Mouse (Mus musculus): ENCODE measurements around the gene Chd9. TPM values are rescaled to one million over a fixed set of nuclear protein-coding genes. Genes with fewer than 3 reads are reported as not detected.

The Chd9 gene
- polyA plus RNA-seq, 1 experiment from 2014 or later = 44.7 TPM

DNA sequence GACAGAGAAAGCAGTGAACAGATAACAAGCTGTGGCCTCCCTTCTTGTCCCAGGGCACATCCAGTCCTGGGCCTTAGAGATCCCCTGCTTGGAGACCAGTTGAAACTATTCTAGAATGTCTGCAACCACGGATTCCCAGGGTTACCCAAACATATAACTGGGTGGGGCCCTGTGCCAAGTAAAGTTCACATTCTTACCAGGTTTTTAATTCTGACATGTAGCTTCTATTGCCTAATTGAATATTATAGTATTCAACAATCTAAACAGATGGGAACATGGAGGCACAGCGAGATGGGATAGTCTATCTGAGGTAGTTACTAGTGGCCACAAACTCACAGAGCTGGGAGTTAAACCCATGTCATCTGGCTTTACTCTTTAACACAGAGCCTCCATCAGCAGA is 10.9 kb upstream of the Chd9 start, which contains the start of gene Gm19935:
Gm19935 (minus strand) TSS at position 101 of the 400 bp plus-strand sequence.
- ATAC-seq (replicated peaks; ENCODE audit: insufficient number of reproducible peaks, low FRiP score, low TSS enrichment) = no peak
- no peak within 1 kb of the TSS for H3K9ac ChIP-seq (ENCODE audit: low read depth, low read length)
- H3K4me2 ChIP-seq = no peak within 1 kb of the TSS
- H3K4me1 ChIP-seq (ENCODE audit: control insufficient read depth, insufficient read depth, low read length) = no peaks in the 10 kb centered on the region
- H3K27me3 ChIP-seq (ENCODE audit: control insufficient read depth, insufficient read depth, low read length) = no peaks in the 10 kb centered on the region
- no peaks in the 10 kb centered on the region for H3K36me3 ChIP-seq (ENCODE audit: control insufficient read depth, insufficient read depth, low read length)
- 81% methylated on average over 2 of the region's 2 CpGs for WGBS (ENCODE audit: insufficient replicate concordance)
- H3K4me3 ChIP-seq (ENCODE audit: low read depth, low read length) = no peak within 1 kb of the TSS
- no peak within 1 kb of the TSS for H3K27ac ChIP-seq (ENCODE audit: low read depth, low read length)
- H3K9me3 ChIP-seq (replicated peaks; ENCODE audit: control insufficient read depth, low read length) = peaks cover 2% of the 10 kb centered on the region; the same call in 1 of the 2 replicates

DNA sequence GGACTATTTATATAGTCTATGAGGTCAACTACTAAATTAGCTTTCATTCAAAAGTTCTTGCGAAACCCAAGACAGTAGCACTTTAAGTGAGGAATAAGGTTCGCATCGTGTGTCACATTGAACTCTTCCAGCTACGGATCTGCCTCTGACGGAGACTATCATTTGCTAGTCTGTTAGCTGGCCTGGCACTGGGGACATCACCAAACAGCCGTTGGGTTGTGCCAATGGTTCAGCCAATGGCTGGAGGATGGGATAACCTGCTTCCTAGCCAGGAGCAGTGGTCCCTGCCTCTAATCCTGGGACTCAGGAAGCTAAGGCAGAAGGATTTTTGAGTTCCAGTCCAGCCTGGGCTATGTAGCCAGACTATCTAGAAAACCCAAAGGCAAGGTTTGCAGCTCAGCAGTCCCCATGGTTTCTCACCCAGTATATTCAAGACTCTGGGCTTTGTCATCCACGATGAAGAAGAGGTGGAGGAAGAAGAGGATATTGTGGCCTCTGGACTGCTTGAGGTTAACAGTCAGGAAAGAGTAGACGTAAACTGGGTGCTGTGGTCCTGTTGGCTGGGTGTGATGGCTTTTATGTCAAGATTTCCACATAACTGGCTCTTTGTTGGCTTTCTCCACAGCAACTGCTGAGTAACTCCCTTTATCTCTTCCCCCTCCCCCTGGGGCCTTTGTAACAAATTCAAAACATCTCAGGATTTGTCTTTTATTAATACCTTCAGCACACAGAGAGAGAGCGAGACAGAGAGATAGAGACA is 8.4 kb upstream of the Chd9 start:
- ATAC-seq (replicated peaks; ENCODE audit: insufficient number of reproducible peaks, low FRiP score, low TSS enrichment) = no peak
- Histone ChIP-seq H3K9ac (ENCODE audit: low read depth, low read length) (no peak overlapping the region), H3K27me3 (ENCODE audit: control insufficient read depth, insufficient read depth, low read length) (no peaks in the 10 kb centered on the region), H3K4me3 (ENCODE audit: low read depth, low read length) (no peak overlapping the region), H3K9me3 (replicated peaks; ENCODE audit: control insufficient read depth, low read length) (peaks cover 3% of the 10 kb centered on the region; the same call in 1 of the 2 replicates), H3K36me3 (ENCODE audit: control insufficient read depth, insufficient read depth, low read length) (no peaks in the 10 kb centered on the region), H3K4me1 (ENCODE audit: control insufficient read depth, insufficient read depth, low read length) (no peaks in the 10 kb centered on the region), H3K4me2 (no peak overlapping the region), H3K27ac (ENCODE audit: low read depth, low read length) (no peak overlapping the region)
- 78% methylated on average over 9 of the region's 9 CpGs for WGBS (ENCODE audit: insufficient replicate concordance)

DNA sequence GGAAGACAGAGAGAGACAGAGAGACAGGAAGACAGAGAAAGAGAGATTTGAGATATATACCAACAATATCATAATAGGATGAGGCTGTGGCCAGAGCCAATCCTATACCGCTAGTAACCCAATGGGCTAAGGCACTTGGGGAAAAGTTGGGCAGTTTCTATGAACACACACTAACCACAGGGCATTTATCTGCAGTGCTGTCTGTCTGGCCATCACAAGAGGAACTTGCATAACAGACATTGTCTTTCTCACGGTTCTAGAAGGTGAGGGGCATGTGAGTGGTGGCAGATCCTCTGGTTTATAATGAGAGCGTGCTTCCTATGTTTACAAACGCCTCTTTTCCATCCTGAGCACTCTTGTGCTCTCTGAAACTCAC is 7.8 kb upstream of the Chd9 start:
- Histone ChIP-seq H3K4me1 (ENCODE audit: control insufficient read depth, insufficient read depth, low read length) (no peaks in the 10 kb centered on the region), H3K4me3 (ENCODE audit: low read depth, low read length) (no peak overlapping the region), H3K27me3 (ENCODE audit: control insufficient read depth, insufficient read depth, low read length) (no peaks in the 10 kb centered on the region)

DNA sequence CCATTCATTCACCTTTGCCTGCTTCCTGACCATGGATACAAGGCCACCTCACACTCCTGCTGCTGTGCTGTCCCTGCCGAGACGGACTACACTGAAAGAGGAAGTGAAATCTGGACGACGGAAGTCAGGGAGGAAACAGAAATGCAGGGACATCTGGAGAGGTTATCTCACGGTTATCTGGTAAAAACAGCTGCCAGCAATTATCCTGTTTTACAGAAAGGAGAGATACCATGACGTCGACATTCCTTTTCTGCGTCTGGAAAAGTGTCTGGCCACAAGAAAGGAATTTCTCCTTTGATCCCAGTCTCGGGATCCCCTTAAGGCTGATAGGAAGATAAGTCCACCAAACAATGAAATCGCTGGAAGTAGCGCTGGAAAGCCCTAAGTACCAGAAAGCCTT is 5.7 kb upstream of the Chd9 start:
- 12% methylated on average over 11 of the region's 11 CpGs for WGBS (ENCODE audit: insufficient replicate concordance)
- Histone ChIP-seq H3K9ac (ENCODE audit: low read depth, low read length) (no peak overlapping the region), H3K4me2 (no peak overlapping the region), H3K4me3 (ENCODE audit: low read depth, low read length) (no peak overlapping the region), H3K9me3 (replicated peaks; ENCODE audit: control insufficient read depth, low read length) (peaks cover 3% of the 10 kb centered on the region; the same call in 1 of the 2 replicates), H3K36me3 (ENCODE audit: control insufficient read depth, insufficient read depth, low read length) (no peaks in the 10 kb centered on the region), H3K27me3 (ENCODE audit: control insufficient read depth, insufficient read depth, low read length) (no peaks in the 10 kb centered on the region), H3K4me1 (ENCODE audit: control insufficient read depth, insufficient read depth, low read length) (no peaks in the 10 kb centered on the region), H3K27ac (ENCODE audit: low read depth, low read length) (no peak overlapping the region)
- ATAC-seq (replicated peaks; ENCODE audit: insufficient number of reproducible peaks, low FRiP score, low TSS enrichment) = no peak

More for the DNA sequence above, 7.8 kb upstream of the Chd9 start:
- Histone ChIP-seq H3K9ac (ENCODE audit: low read depth, low read length) (no peak overlapping the region), H3K36me3 (ENCODE audit: control insufficient read depth, insufficient read depth, low read length) (no peaks in the 10 kb centered on the region), H3K4me2 (no peak overlapping the region), H3K9me3 (replicated peaks; ENCODE audit: control insufficient read depth, low read length) (peaks cover 3% of the 10 kb centered on the region; the same call in 1 of the 2 replicates), H3K27ac (ENCODE audit: low read depth, low read length) (no peak overlapping the region)
- ATAC-seq (replicated peaks; ENCODE audit: insufficient number of reproducible peaks, low FRiP score, low TSS enrichment) = no peak
- WGBS (ENCODE audit: insufficient replicate concordance) = 80% methylated on average over 4 of the region's 4 CpGs

DNA sequence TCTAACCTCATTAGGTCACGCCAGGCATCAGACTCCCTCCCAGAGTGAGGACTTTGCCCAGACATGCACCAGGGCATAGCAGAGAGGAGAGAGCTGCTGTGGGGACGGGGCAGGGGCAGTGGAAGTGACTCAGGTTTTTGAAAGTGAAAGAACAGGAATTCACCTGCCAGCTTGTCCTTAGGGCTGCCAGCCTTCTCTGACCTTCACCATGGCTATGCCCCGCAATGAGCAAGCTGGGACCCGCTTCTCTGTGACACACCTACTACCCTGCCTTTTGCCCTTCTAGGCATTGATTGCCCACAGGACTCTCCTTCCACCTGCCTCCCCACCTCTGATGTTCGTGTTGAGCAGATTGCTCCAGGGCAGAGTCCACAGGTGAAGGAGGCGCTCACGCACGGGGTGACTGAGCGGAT is 2.7 kb upstream of the Chd9 start:
- no peaks in the 10 kb centered on the region for H3K36me3 ChIP-seq (ENCODE audit: control insufficient read depth, insufficient read depth, low read length)
- no peak for ATAC-seq (replicated peaks; ENCODE audit: insufficient number of reproducible peaks, low FRiP score, low TSS enrichment)
- H3K9ac ChIP-seq (ENCODE audit: low read depth, low read length) = no peak overlapping the region
- H3K27me3 ChIP-seq (ENCODE audit: control insufficient read depth, insufficient read depth, low read length) = no peaks in the 10 kb centered on the region
- no peak overlapping the region for H3K4me2 ChIP-seq
- peaks cover 3% of the 10 kb centered on the region; the same call in 1 of the 2 replicates for H3K9me3 ChIP-seq (replicated peaks; ENCODE audit: control insufficient read depth, low read length)
- peaks cover 5% of the 10 kb centered on the region; the same call in 1 of the 2 replicates for H3K4me1 ChIP-seq (ENCODE audit: control insufficient read depth, insufficient read depth, low read length)
- no peak overlapping the region for H3K4me3 ChIP-seq (ENCODE audit: low read depth, low read length)
- WGBS (ENCODE audit: insufficient replicate concordance) = 82% methylated on average over 9 of the region's 9 CpGs
- H3K27ac ChIP-seq (ENCODE audit: low read depth, low read length) = no peak overlapping the region

DNA sequence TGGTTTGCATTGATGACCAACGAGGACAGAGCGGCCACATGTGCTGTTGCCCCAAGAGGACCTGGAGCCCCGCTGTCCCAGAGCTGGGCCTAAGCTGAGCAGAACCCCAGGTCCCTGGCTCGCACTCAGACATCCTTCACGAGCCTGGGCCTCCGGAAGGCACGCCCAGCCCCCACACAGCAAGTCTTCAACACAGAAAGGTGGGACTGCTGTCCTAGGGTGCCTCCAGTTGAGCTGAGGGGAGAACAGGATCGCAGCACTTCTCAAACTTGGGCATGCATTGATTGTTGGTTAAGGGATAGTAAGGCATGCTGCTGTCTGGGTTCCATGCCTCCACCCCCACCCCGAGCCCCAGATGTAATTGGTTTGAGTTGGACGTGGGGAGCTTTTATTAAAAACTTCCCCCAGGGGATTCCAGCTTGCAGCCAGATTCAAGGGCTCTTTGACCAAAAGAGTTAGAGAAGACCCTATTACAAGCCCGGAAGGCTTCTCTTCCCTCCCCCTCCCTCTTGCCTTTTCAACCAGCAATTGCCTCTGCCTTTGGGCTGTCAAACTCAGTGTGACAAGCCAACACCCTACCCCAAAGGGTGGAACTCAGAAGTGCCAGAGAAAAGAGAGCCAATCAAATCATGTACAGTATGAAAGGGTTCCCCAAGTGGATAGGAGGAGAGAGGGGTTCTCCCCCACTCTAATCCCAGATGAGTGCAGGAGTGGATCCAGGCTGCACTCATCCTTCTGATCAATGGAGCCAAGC is 1.0 kb downstream of the Chd9 start:
- H3K4me1 ChIP-seq (ENCODE audit: control insufficient read depth, insufficient read depth, low read length) = peaks cover 5% of the 10 kb centered on the region; the same call in 1 of the 2 replicates
- H3K4me3 ChIP-seq (ENCODE audit: low read depth, low read length) = peak overlapping the region; percentile 57
- WGBS (ENCODE audit: insufficient replicate concordance) = 4% methylated on average over 11 of the region's 11 CpGs
- H3K9ac ChIP-seq (ENCODE audit: low read depth, low read length) = peak overlapping the region; percentile 77
- no peaks in the 10 kb centered on the region for H3K9me3 ChIP-seq (replicated peaks; ENCODE audit: control insufficient read depth, low read length)
- H3K27me3 ChIP-seq (ENCODE audit: control insufficient read depth, insufficient read depth, low read length) = no peaks in the 10 kb centered on the region
- H3K36me3 ChIP-seq (ENCODE audit: control insufficient read depth, insufficient read depth, low read length) = no peaks in the 10 kb centered on the region
- ATAC-seq (replicated peaks; ENCODE audit: insufficient number of reproducible peaks, low FRiP score, low TSS enrichment) = peak; percentile 61
- H3K27ac ChIP-seq (ENCODE audit: low read depth, low read length) = 0 out of 2 replicates have a peak overlapping the region, but pooled peaks have one; percentile 29
- peak overlapping the region; percentile 89 for H3K4me2 ChIP-seq

DNA sequence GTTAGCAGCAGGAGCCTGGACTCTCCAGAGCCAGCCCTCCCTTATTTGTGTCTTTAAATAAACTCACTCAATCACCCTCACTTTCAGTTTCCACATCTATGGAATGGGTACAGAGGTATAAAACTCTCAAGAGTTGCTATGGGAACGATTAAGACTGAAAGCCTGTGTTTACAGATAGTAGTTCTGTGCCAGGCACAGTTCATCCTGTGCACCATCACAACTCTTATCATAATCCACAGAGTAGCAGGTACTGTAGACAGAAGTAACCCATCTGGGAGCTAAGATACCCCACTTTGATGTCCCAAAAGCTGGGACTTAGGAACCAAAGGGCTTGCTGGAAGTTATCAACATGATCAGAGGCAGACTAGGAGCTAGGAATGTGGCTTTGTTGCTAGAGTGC is 1.7 kb downstream of the Chd9 start:
- no peak overlapping the region for H3K9ac ChIP-seq (ENCODE audit: low read depth, low read length)
- no peaks in the 10 kb centered on the region for H3K27me3 ChIP-seq (ENCODE audit: control insufficient read depth, insufficient read depth, low read length)
- H3K4me3 ChIP-seq (ENCODE audit: low read depth, low read length) = no peak overlapping the region
- no peak overlapping the region for H3K4me2 ChIP-seq
- H3K9me3 ChIP-seq (replicated peaks; ENCODE audit: control insufficient read depth, low read length) = no peaks in the 10 kb centered on the region
- no peak for ATAC-seq (replicated peaks; ENCODE audit: insufficient number of reproducible peaks, low FRiP score, low TSS enrichment)
- H3K36me3 ChIP-seq (ENCODE audit: control insufficient read depth, insufficient read depth, low read length) = no peaks in the 10 kb centered on the region
- peaks cover 5% of the 10 kb centered on the region; the same call in 1 of the 2 replicates for H3K4me1 ChIP-seq (ENCODE audit: control insufficient read depth, insufficient read depth, low read length)
- WGBS (ENCODE audit: insufficient replicate concordance) = 65% methylated on average over 1 of the region's 1 CpGs
- H3K27ac ChIP-seq (ENCODE audit: low read depth, low read length) = no peak overlapping the region

DNA sequence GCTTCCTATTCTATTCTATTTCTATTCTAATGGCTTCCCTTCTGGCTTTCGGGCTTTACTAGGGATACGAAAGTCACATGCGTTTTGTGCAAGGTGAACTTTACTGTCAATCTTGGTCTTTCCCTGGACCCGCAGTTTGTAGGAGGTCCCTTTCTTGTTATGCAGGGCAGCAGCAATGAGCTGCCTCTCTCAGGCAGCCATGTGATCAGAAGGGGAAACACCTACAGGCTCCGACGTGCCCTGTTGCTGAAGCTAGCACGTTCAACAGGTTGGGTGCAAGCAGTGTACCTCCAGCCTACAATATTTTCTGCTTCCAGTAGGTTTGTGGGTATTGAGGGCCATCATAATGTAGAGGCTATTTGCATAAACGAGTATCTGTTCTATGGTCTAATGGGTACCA is 2.8 kb downstream of the Chd9 start:
- Histone ChIP-seq H3K27me3 (ENCODE audit: control insufficient read depth, insufficient read depth, low read length) (no peaks in the 10 kb centered on the region), H3K4me3 (ENCODE audit: low read depth, low read length) (no peak overlapping the region), H3K9ac (ENCODE audit: low read depth, low read length) (no peak overlapping the region), H3K36me3 (ENCODE audit: control insufficient read depth, insufficient read depth, low read length) (no peaks in the 10 kb centered on the region), H3K27ac (ENCODE audit: low read depth, low read length) (no peak overlapping the region), H3K4me2 (no peak overlapping the region), H3K4me1 (ENCODE audit: control insufficient read depth, insufficient read depth, low read length) (peaks cover 5% of the 10 kb centered on the region; the same call in 1 of the 2 replicates), H3K9me3 (replicated peaks; ENCODE audit: control insufficient read depth, low read length) (no peaks in the 10 kb centered on the region)
- WGBS (ENCODE audit: insufficient replicate concordance) = 65% methylated on average over 8 of the region's 8 CpGs
- no peak for ATAC-seq (replicated peaks; ENCODE audit: insufficient number of reproducible peaks, low FRiP score, low TSS enrichment)
